Mouse (Mus musculus) myocyte (in vitro differentiated cells): ENCODE data around the gene Hnrnpdl.

Source experiments
- CEBPB ChIP-seq: IDR thresholded peaks from 2 replicates; pipeline ENCODE4 v1.6.1; 2011; ENCODE audit warnings: mild to moderate bottlenecking, moderate library complexity; ENCODE audit not compliant: poor library complexity, insufficient read depth, severe bottlenecking
- E2F4 ChIP-seq: IDR thresholded peaks from one replicate; pipeline ENCODE4 v1.6.1; 2011; ENCODE audit warnings: mild to moderate bottlenecking, control low read depth, moderate library complexity; ENCODE audit not compliant: insufficient read depth
- MAX ChIP-seq: IDR thresholded peaks from one replicate; pipeline ENCODE4 v1.6.1; 2011; ENCODE audit warnings: low read depth, mild to moderate bottlenecking, control low read depth
- MYOD1 ChIP-seq, 3 experiments: IDR thresholded peaks; one replicate each; pipeline ENCODE4 v1.6.1; 2011; ENCODE audit warnings: control low read depth in 2 of 3, low read depth in 2 of 3, mild to moderate bottlenecking in 2 of 3, moderate library complexity in 1 of 3; ENCODE audit not compliant: insufficient read length in 2 of 3, control insufficient read depth in 1 of 3
- MYOG ChIP-seq, 3 experiments: IDR thresholded peaks; one replicate each; pipeline ENCODE4 v1.6.1; 2011; ENCODE audit warnings: control low read depth in 2 of 3, low read depth in 2 of 3, mild to moderate bottlenecking in 2 of 3; ENCODE audit not compliant: insufficient read length in 2 of 3, control insufficient read depth in 1 of 3, insufficient read depth in 1 of 3
- POLR2A ChIP-seq: IDR thresholded peaks from one replicate; pipeline ENCODE4 v1.6.1; 2011; ENCODE audit warnings: low read depth, mild to moderate bottlenecking, control low read depth, moderate library complexity; ENCODE audit not compliant: insufficient read length
- POLR2AphosphoS2 ChIP-seq: IDR thresholded peaks from one replicate; pipeline ENCODE4 v1.6.1; 2011; ENCODE audit warnings: low read depth, control low read depth; ENCODE audit not compliant: insufficient read length
- REST ChIP-seq: IDR thresholded peaks from one replicate; pipeline ENCODE4 v1.6.1; 2011; ENCODE audit warnings: mild to moderate bottlenecking, control low read depth, moderate library complexity; ENCODE audit not compliant: insufficient read depth, insufficient read length
- SRF ChIP-seq: IDR thresholded peaks from one replicate; pipeline ENCODE4 v1.6.1; 2011; ENCODE audit warnings: low read depth; ENCODE audit not compliant: control insufficient read depth, insufficient read length
- TCF12 ChIP-seq: IDR thresholded peaks from one replicate; pipeline ENCODE4 v1.6.1; 2011; ENCODE audit warnings: mild to moderate bottlenecking, control low read depth; ENCODE audit not compliant: poor library complexity, insufficient read depth, severe bottlenecking
- TCF3 ChIP-seq: IDR thresholded peaks from one replicate; pipeline ENCODE4 v1.6.1; 2011; ENCODE audit warnings: low read depth, control low read depth; ENCODE audit not compliant: insufficient read length
- USF1 ChIP-seq: IDR thresholded peaks from one replicate; pipeline ENCODE4 v1.6.1; 2011; ENCODE audit warnings: low read depth, mild to moderate bottlenecking, control low read depth, moderate library complexity

- TF ChIP-seq POLR2A (no peak), POLR2AphosphoS2 (no peak), TCF12 (no peak), MYOG (IDR thresholded peaks at IDR 0.05; ENCODE audit: control insufficient read depth in 1 of 3, insufficient read depth in 1 of 3, insufficient read length in 2 of 3, low read depth in 2 of 3) (no peak), USF1 (no peak), SRF (no peak), E2F4 (no peak), MAX (no peak), TCF3 (no peak), REST (no peak), CEBPB (no peak), MYOD1 (IDR thresholded peaks at IDR 0.05; ENCODE audit: control insufficient read depth in 1 of 3, insufficient read length in 2 of 3, low read depth in 2 of 3) (peak in 1 of 3 experiments; percentile 10)
Measured at GRCm38 (mm10) chr5:100060876-100061275, 21.4 kb upstream of the Hnrnpdl start.
